8 mouse cellular contexts compared by ENCODE assay signal in the genomic region with DNA sequence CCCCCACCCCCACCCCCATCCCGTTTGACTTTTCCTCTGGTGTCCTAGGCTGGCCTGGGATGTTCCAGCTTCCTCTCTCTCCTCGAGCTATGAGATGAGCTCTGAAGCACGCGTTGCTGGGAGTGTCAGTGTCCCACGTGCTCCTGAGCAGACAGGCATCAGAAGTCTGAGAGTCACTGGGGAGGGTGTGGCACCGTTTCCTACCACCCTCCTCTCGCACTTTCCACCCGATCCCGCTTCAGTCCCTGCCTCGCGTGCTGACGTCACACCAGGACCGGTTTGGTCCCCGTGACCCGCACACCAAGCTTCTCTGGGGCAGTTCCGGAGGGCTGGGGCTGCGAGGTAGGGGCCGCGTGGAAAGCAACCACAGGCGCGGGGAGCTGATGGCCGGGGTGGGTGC. TPM values are rescaled to one million over a fixed set of nuclear protein-coding genes. Genes with fewer than 3 reads are reported as not detected.
DNase-seq lines count a peak whose midpoint lies in the region; ATAC-seq and TF ChIP-seq lines count a peak whose summit lies in the region.

No protein-coding gene starts in this region.

- no peak for DNase-seq in kidney, adult 8-10 months
- DNase-seq in limb, embryonic 14.5 days (ENCODE audit: low spot score) = no peak
- peak; percentile 34 for DNase-seq in midbrain, embryonic 14.5 days
- DNase-seq in layer of hippocampus, adult 18-20 months (ENCODE audit: low spot score in 2 of 2) = no peak
- no peak for DNase-seq in left cerebral cortex, adult 11 months (ENCODE audit: low spot score)

- H3K4me3 ChIP-seq in kidney, embryonic 15.5 days (replicated peaks) = peak overlapping the region; percentile 41
- peak overlapping the region; percentile 84 for H3K4me3 ChIP-seq in bone marrow macrophage, adult 2 months (ENCODE audit: insufficient read depth, low read length)
- peak overlapping the region; percentile 38 for H3K4me3 ChIP-seq in heart, embryonic 15.5 days
- peak overlapping the region; percentile 29 for H3K4me3 ChIP-seq in limb, embryonic 14.5 days (replicated peaks; ENCODE audit: low read length)
- H3K4me3 ChIP-seq in midbrain, embryonic 14.5 days (replicated peaks; ENCODE audit: low read depth, low read length) = peak overlapping the region; percentile 22

- TF ChIP-seq POLR2A in bone marrow macrophage, adult 2 months (IDR thresholded peaks at IDR 0.05; ENCODE audit: borderline replicate concordance, low read depth, low read length) = no peak
- TF ChIP-seq POLR2A in limb, embryonic 14.5 days (IDR thresholded peaks at IDR 0.05; ENCODE audit: borderline replicate concordance, extremely low read depth, insufficient read depth, insufficient read length) = no peak

- H3K4me2 ChIP-seq in kidney, embryonic 15.5 days = peak overlapping the region; percentile 82
- peak overlapping the region; percentile 69 for H3K4me2 ChIP-seq in heart, embryonic 15.5 days
- peak overlapping the region; percentile 44 for H3K4me2 ChIP-seq in limb, embryonic 14.5 days (replicated peaks; ENCODE audit: low read depth, low read length, severe bottlenecking)
- H3K4me2 ChIP-seq in midbrain, embryonic 14.5 days (ENCODE audit: low read length) = peak overlapping the region; percentile 51

- under 1% methylated on average over 22 of the region's 22 CpGs for WGBS in kidney, embryonic 15.5 days
- WGBS in heart, embryonic 15.5 days = 1% methylated on average over 21 of the region's 22 CpGs
- WGBS in limb, embryonic 14.5 days = 4% methylated on average over 17 of the region's 22 CpGs
- WGBS in midbrain, embryonic 14.5 days = 2% methylated on average over 22 of the region's 22 CpGs

- H3K27ac ChIP-seq in kidney, embryonic 15.5 days = no peak overlapping the region
- H3K27ac ChIP-seq in bone marrow macrophage, adult 2 months (ENCODE audit: insufficient read depth, low read depth, low read length) = peak overlapping the region; percentile 55
- no peak overlapping the region for H3K27ac ChIP-seq in heart, embryonic 15.5 days
- H3K27ac ChIP-seq in limb, embryonic 14.5 days (replicated peaks; ENCODE audit: low read depth, low read length) = no peak overlapping the region
- no peak overlapping the region for H3K27ac ChIP-seq in midbrain, embryonic 14.5 days (replicated peaks; ENCODE audit: low read depth, low read length)

- H3K9ac ChIP-seq in kidney, embryonic 15.5 days = peak overlapping the region; percentile 26; the same call in 1 of the 2 replicates
- peak overlapping the region; percentile 38; the same call in 1 of the 2 replicates for H3K9ac ChIP-seq in heart, embryonic 15.5 days
- peak overlapping the region; percentile 40 for H3K9ac ChIP-seq in limb, embryonic 14.5 days (ENCODE audit: low read depth, low read length, severe bottlenecking)
- 0 out of 2 replicates have a peak overlapping the region, but pooled peaks have one; percentile 16 for H3K9ac ChIP-seq in midbrain, embryonic 14.5 days (replicated peaks; ENCODE audit: low read length)

- H3K36me3 ChIP-seq in kidney, embryonic 15.5 days = no peaks in the 10 kb centered on the region
- H3K36me3 ChIP-seq in heart, embryonic 15.5 days = no peaks in the 10 kb centered on the region
- H3K36me3 ChIP-seq in limb, embryonic 14.5 days (ENCODE audit: control insufficient read depth, insufficient read depth, low read length) = no peaks in the 10 kb centered on the region
- H3K36me3 ChIP-seq in midbrain, embryonic 14.5 days (ENCODE audit: control insufficient read depth, insufficient read depth, low read length) = no peaks in the 10 kb centered on the region

- H3K4me1 ChIP-seq in kidney, embryonic 15.5 days = peaks cover 18% of the 10 kb centered on the region
- H3K4me1 ChIP-seq in bone marrow macrophage, adult 2 months (ENCODE audit: control insufficient read depth, insufficient read depth, low read length) = peaks cover 55% of the 10 kb centered on the region
- H3K4me1 ChIP-seq in heart, embryonic 15.5 days (replicated peaks) = peaks cover 10% of the 10 kb centered on the region
- no peaks in the 10 kb centered on the region for H3K4me1 ChIP-seq in limb, embryonic 14.5 days (ENCODE audit: control insufficient read depth, insufficient read depth, low read length)
- peaks cover 7% of the 10 kb centered on the region for H3K4me1 ChIP-seq in midbrain, embryonic 14.5 days (ENCODE audit: control insufficient read depth, insufficient read depth, low read length)

- no peak for TF ChIP-seq CTCF in bone marrow macrophage, adult 2 months (IDR thresholded peaks at IDR 0.05; ENCODE audit: low read depth, low read length)

- ATAC-seq in kidney, embryonic 15.5 days (replicated peaks; ENCODE audit: low FRiP score) = 0 out of 2 replicates have a peak, but pooled peaks have one; percentile 20
- no peak for ATAC-seq in heart, embryonic 15.5 days (replicated peaks; ENCODE audit: insufficient number of reproducible peaks, insufficient read depth, low FRiP score, low read depth)
- no peak; the same call in 1 of the 2 replicates for ATAC-seq in limb, embryonic 14.5 days (ENCODE audit: low FRiP score, low read depth)
- no peak for ATAC-seq in midbrain, embryonic 14.5 days (ENCODE audit: low FRiP score, low TSS enrichment)

- no peaks in the 10 kb centered on the region for H3K9me3 ChIP-seq in kidney, embryonic 15.5 days (replicated peaks)
- H3K9me3 ChIP-seq in heart, embryonic 15.5 days (replicated peaks) = no peaks in the 10 kb centered on the region
- no peaks in the 10 kb centered on the region for H3K9me3 ChIP-seq in limb, embryonic 14.5 days (ENCODE audit: control insufficient read depth, low read length)
- 0 out of 2 replicates have a peak, but pooled peaks cover 2% of the 10 kb centered on the region for H3K9me3 ChIP-seq in midbrain, embryonic 14.5 days (ENCODE audit: control insufficient read depth, low read length)

- H3K27me3 ChIP-seq in kidney, embryonic 15.5 days = peaks cover 32% of the 10 kb centered on the region
- H3K27me3 ChIP-seq in heart, embryonic 15.5 days = peaks cover 35% of the 10 kb centered on the region
- peaks cover 26% of the 10 kb centered on the region; the same call in 1 of the 2 replicates for H3K27me3 ChIP-seq in limb, embryonic 14.5 days (ENCODE audit: control insufficient read depth, insufficient read depth, low read length)
- H3K27me3 ChIP-seq in midbrain, embryonic 14.5 days (ENCODE audit: control insufficient read depth, insufficient read depth, low read length) = peaks cover 17% of the 10 kb centered on the region

RNA-seq across cellular contexts. Expression of gene Amz1, which starts 11.4 kb away (rescaled TPM):
- polyA plus RNA-seq in kidney, embryonic 15.5 days (2015; fragmentation: Nextera tagmentation; extraction: Ambion mirVana) = 2.1 TPM in 2 replicates
- polyA plus RNA-seq in bone marrow macrophage, adult 2 months (2012; ENCODE audit: insufficient read depth, insufficient read length, missing spikeins) = 23.4 and 27.0 TPM in 2 replicates
- polyA plus RNA-seq in heart, embryonic 15.5 days (2015; fragmentation: Nextera tagmentation; extraction: Ambion mirVana) = 0.72 and 1.0 TPM in 2 replicates
- 1.1 and 1.4 TPM in 2 replicates for polyA plus RNA-seq in limb, embryonic 14.5 days (2012; rRNA removed)
- 0.88 and 1.1 TPM in 2 replicates for polyA plus RNA-seq in limb, embryonic 14.5 days (2014; fragmentation: Nextera tagmentation; extraction: Ambion mirVana)
- polyA plus RNA-seq in midbrain, embryonic 14.5 days (2014; fragmentation: Nextera tagmentation; extraction: Ambion mirVana) = 1.9 and 3.1 TPM in 2 replicates
- total RNA-seq in layer of hippocampus, adult 18-20 months (2021) = 10 to 100 TPM; 12.1 to 15.0 TPM

RNA-seq across cellular contexts. Expression of gene Brat1, which starts 30.5 kb away (rescaled TPM):
- polyA plus RNA-seq in kidney, embryonic 15.5 days (2015; fragmentation: Nextera tagmentation; extraction: Ambion mirVana) = 21.5 and 25.0 TPM in 2 replicates
- 13.5 and 14.5 TPM in 2 replicates for polyA plus RNA-seq in bone marrow macrophage, adult 2 months (2012; ENCODE audit: insufficient read depth, insufficient read length, missing spikeins)
- polyA plus RNA-seq in heart, embryonic 15.5 days (2015; fragmentation: Nextera tagmentation; extraction: Ambion mirVana) = 12.2 and 16.9 TPM in 2 replicates
- polyA plus RNA-seq in limb, embryonic 14.5 days (2012; rRNA removed) = 29.6 and 38.6 TPM in 2 replicates
- polyA plus RNA-seq in limb, embryonic 14.5 days (2014; fragmentation: Nextera tagmentation; extraction: Ambion mirVana) = 19.9 and 22.2 TPM in 2 replicates
- polyA plus RNA-seq in midbrain, embryonic 14.5 days (2014; fragmentation: Nextera tagmentation; extraction: Ambion mirVana) = 18.3 and 19.0 TPM in 2 replicates
- 10 to 100 TPM; 17.7 to 18.5 TPM for total RNA-seq in layer of hippocampus, adult 18-20 months (2021)

RNA-seq across cellular contexts. Expression of gene Iqce, which starts 33.1 kb away (rescaled TPM):
- 25.7 and 29.3 TPM in 2 replicates for polyA plus RNA-seq in kidney, embryonic 15.5 days (2015; fragmentation: Nextera tagmentation; extraction: Ambion mirVana)
- polyA plus RNA-seq in bone marrow macrophage, adult 2 months (2012; ENCODE audit: insufficient read depth, insufficient read length, missing spikeins) = 28.7 and 38.3 TPM in 2 replicates
- 8.2 and 10.0 TPM in 2 replicates for polyA plus RNA-seq in heart, embryonic 15.5 days (2015; fragmentation: Nextera tagmentation; extraction: Ambion mirVana)
- polyA plus RNA-seq in limb, embryonic 14.5 days (2012; rRNA removed) = 38.3 and 43.1 TPM in 2 replicates
- polyA plus RNA-seq in limb, embryonic 14.5 days (2014; fragmentation: Nextera tagmentation; extraction: Ambion mirVana) = 23.4 and 24.0 TPM in 2 replicates
- polyA plus RNA-seq in midbrain, embryonic 14.5 days (2014; fragmentation: Nextera tagmentation; extraction: Ambion mirVana) = 22.9 and 25.0 TPM in 2 replicates
- 10 to 100 TPM; 47.4 to 55.1 TPM for total RNA-seq in layer of hippocampus, adult 18-20 months (2021)

Comparison
In these comparisons a context has a peak if more than half of its experiments do, and no peak if none do; other contexts are left out.
1. H3K4me3 ChIP-seq: peak in every context shown above with its lines; median percentile 84 in bone marrow macrophage, adult 2 months; 41 in kidney, embryonic 15.5 days; 38 in heart, embryonic 15.5 days; 29 in limb, embryonic 14.5 days; 22 in midbrain, embryonic 14.5 days.